Mouse (Mus musculus) G1E (cell line): ENCODE measurements around the gene Slc17a4.

Experiments
- CTCF ChIP-seq: IDR thresholded peaks from 2 replicates; pipeline ENCODE4 v1.5.1; 2012; ENCODE audit warnings: low read depth, low read length, inconsistent platforms, mixed read lengths
- POLR2AphosphoS5 ChIP-seq: IDR thresholded peaks from 2 replicates; pipeline ENCODE4 v1.6.1; 2012; ENCODE audit warnings: low read depth, low read length, inconsistent platforms; ENCODE audit not compliant: insufficient replicate concordance

DNA sequence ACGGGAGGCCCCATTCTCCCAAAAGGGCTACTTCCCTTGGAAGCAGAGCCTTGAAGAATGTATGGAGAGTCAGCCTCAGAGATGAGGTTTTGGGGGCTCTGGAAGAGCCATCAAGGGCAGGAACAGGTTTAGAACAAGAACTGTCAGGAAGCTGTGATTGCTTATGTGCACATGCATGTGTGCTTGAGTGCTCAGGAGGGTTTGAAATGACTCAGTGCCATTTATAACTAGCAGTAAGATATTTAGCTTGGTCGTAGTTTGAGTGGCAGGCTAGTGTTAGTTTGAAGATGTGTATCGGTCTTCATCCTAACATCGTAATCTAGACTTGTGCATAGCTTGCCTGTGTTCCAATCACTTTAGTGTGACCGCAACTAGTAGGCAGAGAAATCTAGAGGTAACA, 7.9 kb downstream of the Slc17a4 start:
- TF ChIP-seq CTCF (no peak), POLR2AphosphoS5 (no peak)
